Mouse (Mus musculus) CH12.LX (cell line): ENCODE data around the gene Ctsll3.

Experiments
- EP300 ChIP-seq: IDR thresholded peaks from 2 replicates; pipeline ENCODE4 v1.6.1; 2011; ENCODE audit warnings: low read length, improper control_type of control experiment
- POLR2A ChIP-seq: IDR thresholded peaks from 2 replicates; pipeline ENCODE4 v1.6.1; 2011; ENCODE audit warnings: low read depth, mild to moderate bottlenecking, improper control_type of control experiment, low read length
- USF2 ChIP-seq: conservative IDR thresholded peaks from 2 replicates; pipeline ENCODE4 v1.6.1; 2011; ENCODE audit warnings: low read depth, low read length, improper control_type of control experiment

- TF ChIP-seq POLR2A (no peak), USF2 (no peak), EP300 (no peak)
These were observed 43.5 kb downstream of the Ctsll3 start for GRCm38 (mm10) chr13:60759136-60759535.
